Mouse (Mus musculus): ENCODE measurements at regions not wholly inside any gene's neighbourhood (a gene's known extent, or its start where the extent isn't known, plus 50 kb on each side); places are given as distances from the start of the nearest gene placed in this dataset.

- DNase-seq (ENCODE audit: low read depth), result peak; percentile 4
Observed at GRCm38 (mm10) chr16:78877941-78878340, 52.8 kb upstream of the Chodl start.

GRCm38 (mm10) chr16:78859006-78859405, 71.7 kb upstream of the Chodl start:
- no peak for DNase-seq (ENCODE audit: low read depth)

DNA sequence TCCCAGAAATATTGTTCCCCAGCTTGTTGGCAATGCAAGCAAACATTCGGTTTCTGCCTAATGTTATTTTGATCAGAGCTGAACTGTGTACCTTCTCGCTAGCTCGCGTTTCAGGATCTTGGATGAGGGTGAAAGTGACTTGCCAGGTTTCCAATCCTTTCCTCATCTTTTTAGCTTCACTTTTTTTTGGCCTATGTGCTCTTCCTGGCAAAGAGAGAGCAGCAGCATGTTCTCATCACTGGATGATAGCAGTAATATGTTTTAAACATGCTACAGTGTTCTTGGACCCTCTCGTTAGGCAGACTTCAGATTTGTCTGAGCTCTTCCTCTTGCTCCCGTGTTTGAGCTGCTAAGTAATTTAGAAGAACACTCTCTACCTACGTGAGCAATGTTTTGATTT, 99.8 kb upstream of the Chodl start:
- DNase-seq (ENCODE audit: low read depth), result no peak

GRCm38 (mm10) chr16:78827739-78828138, 103.0 kb upstream of the Chodl start:
- no peak for DNase-seq (ENCODE audit: low read depth)

DNA sequence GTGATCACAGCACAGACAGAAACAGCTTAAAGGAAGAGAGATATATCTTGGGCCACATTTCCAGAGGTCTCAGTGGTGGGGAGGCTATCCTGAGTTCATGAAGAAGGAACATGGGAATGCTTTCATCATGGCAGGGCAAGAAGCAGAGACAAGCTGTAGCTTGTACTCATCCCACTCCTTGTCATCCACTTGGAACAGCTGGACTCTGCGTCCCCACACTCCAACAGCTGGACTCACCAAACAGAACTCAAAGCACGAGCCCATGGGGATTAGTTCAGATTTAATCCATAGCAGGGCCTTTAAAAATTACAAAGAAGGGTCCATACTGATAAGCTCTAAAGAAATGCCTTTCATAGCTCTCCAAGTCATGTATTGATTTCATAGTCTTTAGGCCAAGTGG, 140.7 kb upstream of the Chodl start:
- no peak for DNase-seq (ENCODE audit: low read depth)

- no peak for DNase-seq (ENCODE audit: low read depth)
Observed at GRCm38 (mm10) chr16:78759226-78759625, 171.5 kb upstream of the Chodl start.

- DNase-seq (ENCODE audit: low read depth), result no peak
Observed at GRCm38 (mm10) chr16:78737902-78738301, 161.4 kb upstream of the D16Ertd472e start.

DNA sequence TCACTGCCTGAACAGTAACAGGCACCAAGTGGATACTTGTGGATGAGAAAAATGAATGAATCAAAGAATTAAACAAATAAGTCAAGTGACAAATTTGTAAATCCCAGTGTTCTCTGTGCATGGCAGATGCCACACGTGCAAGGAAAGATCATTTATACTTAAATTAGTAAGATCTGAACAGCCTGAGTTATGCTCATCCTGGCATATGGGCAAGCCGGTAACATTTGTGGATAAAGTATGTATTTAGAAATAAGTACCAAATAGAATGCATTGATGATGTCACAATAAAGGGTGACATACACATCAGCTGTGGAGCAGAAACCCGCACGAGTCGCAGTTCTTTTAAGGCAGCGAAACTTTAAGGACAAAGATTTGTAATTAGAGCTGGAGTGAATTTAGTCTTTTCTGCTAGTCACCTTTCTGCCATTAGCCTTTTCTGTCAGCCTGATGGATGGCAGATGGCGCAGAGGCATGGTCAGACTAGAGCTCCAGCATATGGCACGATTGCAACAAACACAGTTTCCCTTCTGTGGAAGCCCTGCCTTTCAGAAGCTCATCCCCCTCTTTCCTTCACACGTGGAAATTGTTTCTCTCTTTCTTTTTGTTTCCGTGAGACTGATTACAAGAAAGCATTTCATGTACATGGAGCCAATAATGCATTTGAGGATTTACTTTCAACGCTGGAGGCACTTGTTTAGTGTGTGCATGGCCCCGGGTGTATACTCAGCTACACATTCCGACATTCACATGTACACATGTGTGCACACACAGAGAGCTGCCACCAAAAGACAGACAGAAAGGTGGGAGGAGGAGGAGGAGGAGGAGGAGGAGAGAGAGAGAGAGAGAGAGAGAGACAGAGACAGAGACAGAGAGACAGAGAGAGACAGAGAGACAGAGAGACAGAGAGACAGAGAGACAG, 154.3 kb upstream of the D16Ertd472e start:
- DNase-seq (ENCODE audit: low read depth), result no peak

- DNase-seq (ENCODE audit: low read depth), result no peak
Observed at GRCm38 (mm10) chr16:78725541-78725940, 149.0 kb upstream of the D16Ertd472e start.

DNA sequence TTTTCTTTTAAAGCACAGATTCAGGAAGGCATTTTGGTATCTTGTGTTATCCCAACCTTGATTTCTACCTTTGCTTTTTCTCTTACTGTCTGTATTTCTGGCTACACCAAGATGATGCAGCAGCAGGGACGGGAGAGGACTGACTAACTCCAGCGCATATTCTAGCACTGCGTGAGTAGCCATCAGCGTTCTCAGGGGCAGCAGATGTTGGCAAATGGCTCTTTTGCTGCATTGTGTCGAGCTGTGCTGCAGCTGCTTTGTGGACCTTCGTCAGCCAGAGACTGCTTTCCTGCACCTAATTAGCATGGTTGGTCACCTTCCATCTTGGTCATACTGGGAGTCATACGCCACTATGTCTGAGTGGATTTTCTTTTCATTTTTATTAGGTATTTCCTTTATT, 133.4 kb upstream of the D16Ertd472e start:
- no peak for DNase-seq (ENCODE audit: low read depth)

GRCm38 (mm10) chr16:78707566-78707965, 131.1 kb upstream of the D16Ertd472e start:
- no peak for DNase-seq (ENCODE audit: low read depth)

GRCm38 (mm10) chr16:78707165-78707564, 130.7 kb upstream of the D16Ertd472e start:
- DNase-seq (ENCODE audit: low read depth), result no peak

GRCm38 (mm10) chr16:78697514-78698209, 121.2 kb upstream of the D16Ertd472e start:
- DNase-seq (ENCODE audit: low read depth), result no peak

- DNase-seq (ENCODE audit: low read depth), result no peak
Observed at GRCm38 (mm10) chr16:78688251-78688650, 111.7 kb upstream of the D16Ertd472e start.

DNA sequence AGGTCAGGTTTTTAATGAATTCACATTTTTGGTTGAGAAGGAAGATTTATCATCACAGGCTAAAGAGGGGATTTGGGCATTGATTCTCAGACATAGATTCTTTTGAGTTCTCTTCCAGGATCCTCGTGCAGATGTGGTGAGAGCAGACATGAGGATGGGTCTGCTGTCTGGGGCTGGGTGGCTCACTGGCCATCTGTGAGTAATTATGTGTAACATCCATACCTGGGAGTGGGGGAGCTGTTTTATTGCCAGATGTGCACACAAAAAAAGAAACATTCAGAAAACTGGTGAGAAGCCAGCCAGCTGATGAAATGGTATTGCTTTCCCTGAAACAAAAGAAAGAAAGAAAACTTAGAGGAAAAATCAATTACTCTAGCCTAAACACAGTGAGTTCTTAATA, 108.7 kb upstream of the D16Ertd472e start:
- no peak for DNase-seq (ENCODE audit: low read depth)

DNA sequence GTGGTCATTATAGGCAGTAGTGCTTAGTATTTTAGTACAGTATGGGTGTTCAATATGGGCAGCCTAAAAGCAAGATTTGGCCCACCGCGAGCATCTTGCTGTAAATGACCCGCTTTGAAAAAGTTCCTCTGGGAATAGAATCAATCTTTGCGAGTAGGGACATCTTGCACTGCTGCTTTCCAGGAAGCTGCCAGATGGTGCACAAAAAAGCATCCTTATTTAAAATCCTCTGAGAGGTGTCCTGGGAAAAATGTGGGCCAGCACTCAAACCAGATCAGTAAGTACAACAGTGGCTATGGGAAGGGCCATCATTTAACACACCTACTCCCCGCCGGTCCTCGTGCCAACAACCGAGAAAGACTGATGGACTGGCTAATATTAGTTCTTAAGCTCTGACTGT, 107.5 kb upstream of the D16Ertd472e start:
- DNase-seq (ENCODE audit: low read depth), result no peak

- no peak for DNase-seq (ENCODE audit: low read depth)
Observed at GRCm38 (mm10) chr16:78661126-78661525, 84.6 kb upstream of the D16Ertd472e start.

DNA sequence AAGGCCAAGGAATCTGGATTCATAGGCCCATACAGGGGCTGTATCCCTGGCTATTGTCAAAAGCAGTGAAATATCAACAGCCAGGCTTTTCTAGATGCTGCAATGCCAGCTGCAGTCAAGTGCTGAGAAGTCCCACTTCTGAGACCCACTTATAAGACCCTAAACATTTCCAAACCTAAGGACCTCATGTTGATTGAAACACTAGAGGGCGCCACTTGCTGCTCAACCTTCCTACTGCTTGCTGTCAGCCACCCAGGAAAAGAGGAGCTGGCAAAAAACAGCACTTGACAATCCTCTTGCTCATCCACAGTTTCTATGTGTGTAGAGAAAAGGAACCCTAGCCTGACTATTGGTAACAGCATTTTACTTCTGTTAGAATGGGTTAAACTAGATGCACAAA, 68.2 kb upstream of the D16Ertd472e start:
- no peak for DNase-seq (ENCODE audit: low read depth)

- DNase-seq (ENCODE audit: low read depth), result no peak
Observed at GRCm38 (mm10) chr16:78641717-78642116, 65.2 kb upstream of the D16Ertd472e start.

GRCm38 (mm10) chr16:78641205-78641604, 64.7 kb upstream of the D16Ertd472e start:
- DNase-seq (ENCODE audit: low read depth), result no peak

- no peak for DNase-seq (ENCODE audit: low read depth)
Observed at GRCm38 (mm10) chr16:78637452-78637851, 60.9 kb upstream of the D16Ertd472e start.

DNA sequence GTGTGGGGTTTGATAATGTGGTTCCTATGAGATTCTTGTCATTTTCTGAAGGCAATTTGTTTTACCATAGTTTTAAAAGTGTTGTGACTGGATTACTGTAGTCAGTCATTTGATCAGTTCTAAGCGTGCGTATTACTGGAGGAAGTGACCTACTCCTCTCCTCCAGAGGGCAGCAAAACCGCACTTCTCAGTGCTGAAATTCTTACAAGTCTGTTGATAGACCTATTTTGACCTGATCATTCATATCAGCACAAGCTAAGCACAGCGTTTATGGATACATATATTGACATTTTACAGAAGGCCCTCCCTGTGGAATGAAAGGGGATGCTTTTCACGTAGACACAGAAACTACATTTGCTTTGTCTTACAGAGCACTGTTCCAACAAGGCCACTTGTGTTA, 60.5 kb upstream of the D16Ertd472e start:
- DNase-seq (ENCODE audit: low read depth), result no peak

- DNase-seq (ENCODE audit: low read depth), result no peak
Observed at GRCm38 (mm10) chr16:78635774-78636173, 59.3 kb upstream of the D16Ertd472e start.
